Mouse (Mus musculus): ENCODE data around the gene Aqp6. TPM values are rescaled to one million over a fixed set of nuclear protein-coding genes. Genes with fewer than 3 reads are reported as not detected.
A peak's percentile ranks its signal among the peaks of the same experiment; 100 is the strongest.

The Aqp6 gene
- polyA plus RNA-seq, 1 experiment: not detected

GRCm38 (mm10) chr15:99637405-99638123, 36.4 kb downstream of the Aqp6 start:
- DNase-seq (ENCODE audit: low read depth, low spot score): no peak
- 94% methylated on average over 12 of the region's 12 CpGs for WGBS

GRCm38 (mm10) chr15:99638124-99638485, 36.9 kb downstream of the Aqp6 start:
- no peak for DNase-seq (ENCODE audit: low read depth, low spot score)
- 84% methylated on average over 5 of the region's 5 CpGs for WGBS

GRCm38 (mm10) chr15:99642622-99643021, 41.4 kb downstream of the Aqp6 start:
- no peak for DNase-seq (ENCODE audit: low read depth, low spot score)
- WGBS: 83% methylated on average over 6 of the region's 6 CpGs

GRCm38 (mm10) chr15:99643832-99644231, 42.6 kb downstream of the Aqp6 start:
- DNase-seq (ENCODE audit: low read depth, low spot score): no peak
- 86% methylated on average over 10 of the region's 10 CpGs for WGBS

GRCm38 (mm10) chr15:99644776-99645175, 43.6 kb downstream of the Aqp6 start:
- DNase-seq (ENCODE audit: low read depth, low spot score): no peak
- 56% methylated on average over 7 of the region's 7 CpGs for WGBS

GRCm38 (mm10) chr15:99648326-99648725, 47.1 kb downstream of the Aqp6 start:
- no peak for DNase-seq (ENCODE audit: low read depth, low spot score)
- 38% methylated on average over 4 of the region's 4 CpGs for whole genome bisulfite sequencing

- no peak for DNase-seq (ENCODE audit: low read depth, low spot score)
- WGBS: 39% methylated on average over 6 of the region's 6 CpGs
Measured at GRCm38 (mm10) chr15:99649067-99649761, 48.0 kb downstream of the Aqp6 start.

GRCm38 (mm10) chr15:99650304-99650703, 49.1 kb downstream of the Aqp6 start:
- 18% methylated on average over 2 of the region's 2 CpGs for WGBS
- no peak for DNase-seq (ENCODE audit: low read depth, low spot score)

GRCm38 (mm10) chr15:99651163-99651872, 50.1 kb downstream of the Aqp6 start, which contains the start of gene Racgap1:
Racgap1 (minus strand) TSS chr15:99651656.
- WGBS: under 1% methylated on average over 68 of the region's 68 CpGs
- peak; percentile 94 for DNase-seq (ENCODE audit: low read depth, low spot score)

- 44% methylated on average over 10 of the region's 10 CpGs for WGBS
- DNase-seq (ENCODE audit: low read depth, low spot score): no peak
Measured at GRCm38 (mm10) chr15:99651984-99652872, 51.0 kb downstream of the Aqp6 start.

- WGBS: 36% methylated on average over 8 of the region's 8 CpGs
- DNase-seq (ENCODE audit: low read depth, low spot score): no peak
Measured at GRCm38 (mm10) chr15:99653291-99653690, 52.1 kb downstream of the Aqp6 start.

- 42% methylated on average over 21 of the region's 21 CpGs for WGBS
- no peak for DNase-seq (ENCODE audit: low read depth, low spot score)
Measured at GRCm38 (mm10) chr15:99653876-99654275, 52.7 kb downstream of the Aqp6 start.

Other genes with a start within 250 kb of the Aqp6 start
- gene Fmnl3, start 230.9 kb upstream of the Aqp6 start, polyA plus RNA-seq (2012; rRNA removed): 6.9 and 8.5 TPM in 2 replicates
- gene Tmbim6, start 208.5 kb upstream of the Aqp6 start, polyA plus RNA-seq (2012; rRNA removed): 1,095 and 1,343 TPM in 2 replicates
- gene Nckap5l, start 143.7 kb upstream of the Aqp6 start, polyA plus RNA-seq (2012; rRNA removed): 1.3 and 1.6 TPM in 2 replicates
- gene Bcdin3d, start 126.7 kb upstream of the Aqp6 start, polyA plus RNA-seq (2012; rRNA removed): 6.7 and 7.0 TPM in 2 replicates
- 0.59 and 0.97 TPM in 2 replicates for gene Faim2, start 73.2 kb upstream of the Aqp6 start, polyA plus RNA-seq (2012; rRNA removed)
- gene Aqp2, start 22.3 kb upstream of the Aqp6 start, polyA plus RNA-seq (2012; rRNA removed): not detected in 2 replicates
- gene Aqp5, start 10.6 kb upstream of the Aqp6 start, polyA plus RNA-seq (2012; rRNA removed): 0.05 TPM in 2 replicates
- gene Racgap1, start 50.3 kb downstream of the Aqp6 start, polyA plus RNA-seq (2012; rRNA removed): 35.9 and 36.0 TPM in 2 replicates
- gene Asic1, start 69.0 kb downstream of the Aqp6 start, polyA plus RNA-seq (2012; rRNA removed): 0.61 and 0.74 TPM in 2 replicates
- gene Smarcd1, start 100.7 kb downstream of the Aqp6 start, polyA plus RNA-seq (2012; rRNA removed): 22.3 and 23.9 TPM in 2 replicates
- not detected in 2 replicates for gene Gm17349, start 104.1 kb downstream of the Aqp6 start, polyA plus RNA-seq (2012; rRNA removed)
- 116 and 180 TPM in 2 replicates for gene Gpd1, start 116.1 kb downstream of the Aqp6 start, polyA plus RNA-seq (2012; rRNA removed)
- gene Cox14, start 124.2 kb downstream of the Aqp6 start, polyA plus RNA-seq (2012; rRNA removed): 246 and 278 TPM in 2 replicates
- 13.9 and 15.6 TPM in 2 replicates for gene Cers5, start 171.5 kb downstream of the Aqp6 start, polyA plus RNA-seq (2012; rRNA removed)

Data from large intestine, adult 2 months (tissue).